Mouse (Mus musculus) embryonic fibroblast, embryonic 13.5 days (primary cell): ENCODE results near the gene Fam169a. TPM values are rescaled to one million over a fixed set of nuclear protein-coding genes. Genes with fewer than 3 reads are reported as not detected.
"Not testable (repeated sequence)": the region's sequence is repeated elsewhere in the genome, so short reads cannot be mapped to it uniquely, and the experiment has no call there.

Experiments used
- H3K27ac ChIP-seq: 2 replicates; pipeline ENCODE4 v1.5.1; 2012; ENCODE audit warnings: low read length, control low read depth, inconsistent platforms; ENCODE audit not compliant: insufficient read depth
- H3K4me1 ChIP-seq: 2 replicates; pipeline ENCODE4 v1.6.1; 2011; ENCODE audit warnings: low read length; ENCODE audit not compliant: control insufficient read depth, insufficient read depth
- H3K4me3 ChIP-seq: 2 replicates; pipeline ENCODE4 v1.5.1; 2011; ENCODE audit warnings: mild to moderate bottlenecking, control low read depth, low read length; ENCODE audit not compliant: insufficient read depth
- CTCF ChIP-seq: IDR thresholded peaks from 2 replicates; pipeline ENCODE4 v1.5.1; 2011; ENCODE audit warnings: mild to moderate bottlenecking, control low read depth, low read length, moderate library complexity, borderline replicate concordance; ENCODE audit not compliant: insufficient read depth
- POLR2A ChIP-seq: IDR thresholded peaks from 2 replicates; pipeline ENCODE4 v1.6.1; 2011; ENCODE audit warnings: low read depth, mild to moderate bottlenecking, control low read depth, low read length, moderate library complexity
- polyA plus RNA-seq: library from polyadenylated mRNA; stranded (reverse); fragments of >200 nt; gene quantifications from 2 replicates; pipeline ENCODE4 v1.2.4, GENCODE M21; 2011; ENCODE audit warnings: low read depth; ENCODE audit not compliant: missing spikeins, insufficient read length

Gene Fam169a
- polyA plus RNA-seq, 1 experiment: not detected

DNA sequence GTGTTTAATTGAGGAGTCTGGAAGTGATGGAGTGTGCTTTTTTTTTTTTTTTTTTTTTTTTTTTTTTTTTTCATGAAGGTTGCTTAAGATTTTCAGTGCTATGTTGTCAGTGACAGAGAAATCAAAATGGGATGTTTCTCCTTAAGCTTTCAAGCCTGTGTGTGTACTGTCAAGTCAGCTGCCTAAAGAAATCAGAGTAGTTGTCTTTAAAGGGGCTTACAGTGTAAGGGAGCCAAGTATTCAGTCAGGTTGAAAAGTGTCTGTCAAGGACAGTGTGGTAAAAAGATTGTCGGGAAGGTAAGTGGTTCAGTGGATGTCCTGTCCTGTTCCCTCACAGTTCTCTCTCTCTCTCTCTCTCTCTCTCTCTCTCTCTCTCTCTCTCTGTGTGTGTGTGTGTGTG lies 6.4 kb downstream of the Fam169a start:
- H3K27ac ChIP-seq: no peak overlapping the region
- TF ChIP-seq CTCF (no peak), POLR2A (no peak)
- 0 out of 2 replicates have a peak, but pooled peaks cover 2% of the 10 kb centered on the region for H3K4me1 ChIP-seq
- no peak overlapping the region for H3K4me3 ChIP-seq

DNA sequence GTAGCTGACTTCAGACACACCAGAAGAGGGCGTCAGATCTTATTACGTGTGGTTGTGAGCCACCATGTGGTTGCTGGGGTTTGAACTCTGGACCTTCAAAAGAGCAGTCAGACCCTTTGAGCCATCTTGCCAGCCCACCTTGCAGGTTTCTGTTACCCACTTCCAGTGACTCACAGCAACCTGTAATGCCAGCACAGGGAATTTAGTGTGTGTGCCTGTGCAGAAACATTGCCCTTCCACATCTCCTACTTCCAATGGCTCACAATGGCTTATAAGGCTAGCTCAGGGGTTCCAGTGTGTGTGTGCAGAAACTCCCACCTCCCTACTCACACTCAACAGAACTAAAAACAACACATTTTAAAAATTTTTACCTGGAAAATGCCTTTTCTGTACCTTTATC lies 10.5 kb downstream of the Fam169a start:
- Histone ChIP-seq H3K27ac (no peak overlapping the region), H3K4me3 (no peak overlapping the region), H3K4me1 (no peaks in the 10 kb centered on the region)
- TF ChIP-seq CTCF: no peak
- no peak for TF ChIP-seq POLR2A

DNA sequence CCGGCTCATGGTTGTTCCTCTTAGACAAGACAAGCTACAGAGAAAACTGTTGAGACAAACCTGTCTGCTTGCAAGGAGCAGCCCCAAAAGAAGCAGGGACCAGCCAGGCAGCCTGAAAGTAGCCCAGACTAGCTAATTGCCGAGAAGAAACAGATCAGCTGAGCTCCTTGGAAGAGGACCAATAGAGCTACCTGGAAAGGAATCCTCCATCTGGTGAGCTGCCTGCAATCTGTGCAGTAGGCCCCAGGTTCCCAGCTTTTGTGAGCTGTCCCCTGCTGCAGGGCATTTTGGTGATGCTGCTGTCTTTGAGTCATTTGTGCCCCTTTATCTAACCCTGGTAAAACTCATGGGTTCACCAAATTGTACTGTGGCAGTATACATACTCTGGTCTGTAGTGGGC lies 13.1 kb downstream of the Fam169a start:
- no peak overlapping the region for H3K4me3 ChIP-seq
- H3K27ac ChIP-seq: no peak overlapping the region
- H3K4me1 ChIP-seq: no peaks in the 10 kb centered on the region
- no peak for TF ChIP-seq POLR2A
- TF ChIP-seq CTCF: no peak

DNA sequence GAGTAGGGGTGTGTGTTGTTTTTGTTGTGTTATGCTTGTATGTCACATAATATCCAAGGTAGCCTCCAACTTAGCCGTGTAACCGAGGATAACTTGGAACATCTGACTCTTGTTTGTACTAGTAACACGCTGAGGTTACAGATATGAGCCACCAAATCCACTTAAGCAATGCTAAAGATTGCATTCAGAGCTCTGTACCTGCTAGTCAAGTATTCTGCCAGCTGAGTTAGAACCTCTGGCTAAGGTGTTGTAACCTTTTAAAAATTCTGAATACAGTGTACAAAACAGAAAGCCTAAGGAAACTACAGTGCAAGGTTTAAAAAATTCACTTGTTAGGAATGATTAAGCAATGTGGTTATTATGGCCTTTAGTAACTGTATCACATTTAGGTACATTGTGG lies 13.5 kb downstream of the Fam169a start:
- Histone ChIP-seq H3K27ac (no peak overlapping the region), H3K4me3 (no peak overlapping the region), H3K4me1 (no peaks in the 10 kb centered on the region)
- TF ChIP-seq CTCF: no peak
- TF ChIP-seq POLR2A: no peak

DNA sequence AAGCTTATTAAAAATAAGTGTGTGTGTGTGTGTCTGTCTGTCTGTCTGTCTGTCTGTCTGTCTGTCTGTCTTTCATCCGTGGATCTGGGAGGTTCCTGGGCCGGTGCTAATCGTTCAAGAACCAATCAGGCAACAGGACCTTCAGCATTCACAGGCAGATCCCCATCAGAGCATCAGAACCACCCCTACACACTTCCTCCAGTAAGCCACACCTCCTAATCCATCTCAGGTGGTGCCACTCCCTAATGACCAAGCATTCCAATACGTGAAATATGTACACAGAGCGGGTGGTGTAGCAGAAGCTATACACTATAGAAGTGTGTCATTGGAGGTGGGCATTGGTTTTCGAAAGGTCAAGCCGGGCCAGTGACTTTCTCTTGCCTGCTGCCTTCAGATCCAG lies 15.3 kb downstream of the Fam169a start:
- TF ChIP-seq POLR2A: no peak
- Histone ChIP-seq H3K27ac (no peak overlapping the region), H3K4me3 (no peak overlapping the region), H3K4me1 (no peaks in the 10 kb centered on the region)

DNA sequence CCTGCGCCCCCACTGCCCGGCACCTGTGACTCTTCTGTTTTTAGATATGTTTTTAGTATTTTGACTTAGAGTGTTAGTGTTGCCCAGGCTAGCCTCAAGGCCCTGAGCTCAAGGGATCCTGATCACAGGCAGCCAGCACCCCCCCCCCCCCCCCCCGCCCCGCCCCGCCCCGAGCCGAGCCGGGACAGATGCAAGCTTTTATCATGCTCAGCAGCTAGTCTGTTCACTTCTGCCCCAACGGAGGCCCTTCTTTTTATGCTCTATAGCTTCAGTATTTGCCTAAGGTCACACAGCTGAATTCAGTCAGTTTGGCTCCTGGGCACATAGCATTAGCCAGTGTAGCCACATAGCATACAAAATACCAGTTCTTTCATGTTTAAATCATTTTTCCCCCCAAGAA lies 19.2 kb downstream of the Fam169a start:
- TF ChIP-seq CTCF: no peak
- no peak for TF ChIP-seq POLR2A
- H3K27ac ChIP-seq: no peak overlapping the region

DNA sequence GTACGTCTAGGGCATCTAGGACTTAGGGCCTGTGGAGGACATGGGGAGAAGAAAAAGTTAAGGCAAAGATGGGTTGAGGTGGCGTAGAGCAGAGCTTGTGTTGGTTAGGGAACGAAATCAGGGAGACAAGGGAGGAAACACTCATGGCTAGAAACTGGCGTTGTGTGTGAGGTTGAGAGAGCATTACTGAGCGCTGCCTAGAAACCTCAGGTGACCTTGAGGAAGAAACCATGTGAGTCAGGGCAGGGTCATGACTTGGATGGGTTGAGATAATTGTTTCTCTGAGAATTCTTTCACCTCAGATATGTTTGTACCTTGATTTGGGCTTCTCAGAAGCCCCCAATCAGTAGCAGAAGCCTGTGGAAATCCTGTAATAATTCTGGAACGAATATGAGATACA lies 20.3 kb downstream of the Fam169a start:
- Histone ChIP-seq H3K4me3 (no peak overlapping the region), H3K4me1 (no peaks in the 10 kb centered on the region), H3K27ac (no peak overlapping the region)
- no peak for TF ChIP-seq POLR2A
- TF ChIP-seq CTCF: no peak

More for the DNA sequence above, 19.2 kb downstream of the Fam169a start:
- Histone ChIP-seq H3K4me1 (no peaks in the 10 kb centered on the region), H3K4me3 (no peak overlapping the region)

DNA sequence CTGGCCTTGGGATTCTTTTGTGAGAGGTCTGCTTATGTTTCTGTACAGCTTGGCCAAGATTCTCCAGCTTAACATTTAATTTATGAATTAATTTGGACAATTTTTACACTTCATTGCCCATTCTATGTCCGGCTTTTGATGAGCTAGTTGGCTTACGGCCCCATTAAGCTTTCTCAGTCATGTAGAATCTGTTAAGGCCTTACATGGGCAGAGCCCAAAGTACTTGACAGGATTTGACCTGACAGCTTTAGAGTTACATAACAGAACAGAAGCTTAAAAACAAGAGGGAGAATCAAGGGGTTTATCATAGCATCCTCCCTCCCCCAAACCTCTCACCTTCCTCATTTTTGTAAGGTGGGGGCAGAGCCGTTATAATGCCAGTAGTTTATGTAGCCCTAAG lies 21.1 kb downstream of the Fam169a start:
- TF ChIP-seq CTCF (no peak), POLR2A (no peak)
- no peaks in the 10 kb centered on the region for H3K4me1 ChIP-seq
- H3K27ac ChIP-seq: no peak overlapping the region
- H3K4me3 ChIP-seq: no peak overlapping the region

DNA sequence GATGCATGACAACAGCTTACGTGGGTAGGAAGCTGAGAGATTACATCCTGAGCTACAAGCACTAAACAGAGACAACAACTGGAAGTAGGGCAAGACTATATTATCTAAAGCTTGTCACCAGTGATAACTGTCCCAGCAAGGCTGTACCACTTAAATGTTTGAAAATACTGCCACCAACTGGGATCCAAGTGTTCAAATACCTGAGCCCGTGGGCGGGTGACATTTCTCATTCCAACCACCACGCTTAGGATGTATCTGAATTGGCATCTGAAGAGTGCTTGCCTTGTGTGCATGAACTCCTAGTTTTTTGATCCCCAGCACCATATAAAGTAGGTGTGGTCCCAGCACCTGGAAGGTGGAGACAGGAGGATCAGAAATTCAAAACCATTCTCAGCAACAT lies 28.6 kb downstream of the Fam169a start:
- Histone ChIP-seq H3K4me3 (no peak overlapping the region), H3K4me1 (no peaks in the 10 kb centered on the region), H3K27ac (no peak overlapping the region)
- no peak for TF ChIP-seq POLR2A
- no peak for TF ChIP-seq CTCF

DNA sequence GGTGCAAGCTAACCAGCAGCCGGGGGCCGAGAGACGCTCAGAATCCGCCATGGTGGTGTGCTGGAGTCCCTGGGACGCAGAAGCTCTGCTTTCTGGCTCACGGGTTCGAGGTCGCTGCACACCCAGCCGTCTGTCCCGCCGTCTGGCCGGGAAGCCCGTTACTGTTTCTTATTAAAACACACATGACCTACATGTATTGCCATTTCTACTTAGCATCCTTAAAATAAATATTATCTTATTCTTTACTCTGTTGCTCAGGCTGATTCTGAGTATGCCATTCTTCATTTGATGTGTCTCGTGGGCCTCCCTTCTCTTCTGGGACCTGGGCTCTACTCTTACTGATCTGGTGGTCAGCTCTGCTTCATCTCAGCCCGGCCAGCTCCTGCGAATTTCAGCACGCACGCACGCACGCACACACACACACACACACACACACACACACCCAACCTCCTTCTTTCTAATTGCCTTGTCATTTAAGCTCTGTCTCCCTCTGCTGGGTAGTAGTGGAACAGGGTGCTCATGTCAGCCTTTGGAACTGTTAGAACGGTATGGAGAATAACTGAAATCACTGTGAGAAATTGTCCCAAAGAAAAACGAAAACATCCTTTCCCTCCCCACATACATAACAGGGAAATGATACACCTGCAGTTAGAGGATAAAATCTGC lies 32.2 kb downstream of the Fam169a start, which contains the start of gene Gm6169:
TSS of gene Gm6169 (minus strand) at position 51 of the 666 bp plus-strand sequence.
- Histone ChIP-seq H3K27ac (no peak within 1 kb of the TSS), H3K4me1 (no peaks in the 10 kb centered on the region), H3K4me3 (no peak within 1 kb of the TSS)
- TF ChIP-seq CTCF: peak; percentile 37
- TF ChIP-seq POLR2A: no peak

DNA sequence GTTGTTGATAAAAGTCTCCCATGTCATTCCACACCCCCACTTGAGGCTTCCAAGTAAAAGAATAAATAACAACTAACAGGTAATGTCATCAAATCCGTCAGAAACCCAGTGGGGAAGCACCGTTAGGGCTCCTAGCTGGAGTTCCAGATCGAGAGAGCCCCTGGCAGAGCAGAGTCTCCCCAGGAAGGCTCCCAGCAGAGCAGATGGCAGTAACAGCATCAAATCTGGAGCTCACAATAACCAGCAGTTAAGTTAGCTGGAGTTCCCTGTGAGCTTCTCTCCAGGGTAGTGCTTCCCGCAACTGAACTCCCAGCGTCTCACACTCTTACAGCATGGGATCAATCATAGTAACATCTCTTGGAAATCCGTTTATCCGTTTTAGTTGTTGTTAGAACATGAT lies 37.9 kb downstream of the Fam169a start:
- H3K4me3 ChIP-seq: no peak overlapping the region
- no peak overlapping the region for H3K27ac ChIP-seq
- H3K4me1 ChIP-seq: no peaks in the 10 kb centered on the region
- TF ChIP-seq POLR2A (no peak), CTCF (no peak)

DNA sequence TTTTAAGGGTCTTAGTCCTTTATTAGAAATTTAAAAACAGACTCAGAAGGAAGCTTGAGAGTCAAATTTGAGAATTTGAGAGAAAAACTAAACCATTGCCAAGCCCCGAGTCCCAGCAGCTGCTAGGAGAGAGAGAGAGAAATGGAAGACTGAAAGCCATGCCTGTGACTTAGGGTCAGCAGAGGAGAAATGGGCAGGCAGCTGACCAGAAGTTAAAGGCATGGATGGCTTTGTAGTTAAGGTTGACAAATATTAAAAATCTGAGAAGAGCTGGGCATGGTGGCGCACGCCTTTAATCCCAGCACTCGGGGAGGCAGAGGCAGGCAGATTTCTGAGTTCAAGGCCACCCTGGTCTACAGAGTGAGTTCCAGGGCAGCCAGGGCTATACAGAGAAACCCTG lies 40.6 kb downstream of the Fam169a start:
- H3K27ac ChIP-seq, H3K4me1 ChIP-seq, H3K4me3 ChIP-seq: not testable (repeated sequence)
